Mouse (Mus musculus) cerebellum, adult 9-10 months (tissue): ENCODE measurements around the gene Cnp.
"Not testable (repeated sequence)": the region's sequence is repeated elsewhere in the genome, so short reads cannot be mapped to it uniquely, and the experiment has no call there.

Source experiments
- DNase-seq: peaks from one replicate; pipeline ENCODE4 v3.0.0; 2022

The Cnp gene

GRCm38 (mm10) chr11:100574708-100575483 lies at the start of gene Cnp:
Cnp (plus strand) TSS chr11:100574904.
- DNase-seq: peak; percentile 60

- no peak for DNase-seq
These were observed 49.6 kb upstream of the Cnp start for GRCm38 (mm10) chr11:100524987-100525630.

- no peak for DNase-seq
These were observed 48.5 kb upstream of the Cnp start for GRCm38 (mm10) chr11:100526052-100526816.

DNA sequence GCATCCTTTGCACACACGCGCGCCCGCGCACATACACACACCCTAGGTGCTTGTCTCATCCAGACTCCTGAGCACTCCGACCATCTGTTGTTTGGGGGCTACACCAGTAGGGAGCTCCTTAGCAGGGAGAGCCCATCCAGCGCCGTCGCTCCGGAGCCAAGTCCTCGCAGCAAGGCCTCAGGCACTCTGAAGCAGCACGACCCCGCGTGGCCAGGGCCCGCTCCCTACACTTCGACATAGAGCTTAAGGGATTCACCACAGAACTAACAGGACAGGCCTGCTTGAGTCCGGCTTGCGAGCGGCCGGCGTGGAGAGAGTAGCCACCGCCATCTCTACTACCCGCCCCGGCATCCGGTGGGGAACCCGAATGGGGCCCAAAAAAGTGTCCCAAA lies 47.6 kb upstream of the Cnp start:
- peak; percentile 74 for DNase-seq

- DNase-seq: peak; percentile 99
These were observed 47.0 kb upstream of the Cnp start, which contains the start of gene Acly for GRCm38 (mm10) chr11:100527458-100528374. Acly (minus strand) TSS chr11:100528000.

- DNase-seq: no peak
These were observed 46.1 kb upstream of the Cnp start for GRCm38 (mm10) chr11:100528375-100529165.

GRCm38 (mm10) chr11:100533871-100534270 lies 40.8 kb upstream of the Cnp start:
- DNase-seq: no peak

DNA sequence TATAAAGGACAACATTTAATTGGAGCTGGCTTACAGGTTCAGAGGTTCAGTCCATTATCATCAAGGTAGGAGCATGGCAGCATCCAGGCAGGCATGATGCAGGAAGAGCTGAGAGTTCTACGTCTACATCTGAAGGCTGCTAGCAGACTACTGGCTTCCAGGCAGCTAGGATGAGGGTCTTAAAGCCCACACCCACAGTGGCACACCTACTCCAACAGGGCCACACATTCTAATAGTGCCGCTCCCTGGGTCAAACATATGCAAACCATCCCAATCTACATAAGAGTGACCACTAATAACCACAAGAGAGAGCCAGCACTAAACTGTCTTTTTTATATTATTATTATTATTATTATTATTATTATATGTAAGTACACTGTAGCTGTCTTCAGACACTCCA lies 40.3 kb upstream of the Cnp start:
- DNase-seq: not testable (repeated sequence)

DNA sequence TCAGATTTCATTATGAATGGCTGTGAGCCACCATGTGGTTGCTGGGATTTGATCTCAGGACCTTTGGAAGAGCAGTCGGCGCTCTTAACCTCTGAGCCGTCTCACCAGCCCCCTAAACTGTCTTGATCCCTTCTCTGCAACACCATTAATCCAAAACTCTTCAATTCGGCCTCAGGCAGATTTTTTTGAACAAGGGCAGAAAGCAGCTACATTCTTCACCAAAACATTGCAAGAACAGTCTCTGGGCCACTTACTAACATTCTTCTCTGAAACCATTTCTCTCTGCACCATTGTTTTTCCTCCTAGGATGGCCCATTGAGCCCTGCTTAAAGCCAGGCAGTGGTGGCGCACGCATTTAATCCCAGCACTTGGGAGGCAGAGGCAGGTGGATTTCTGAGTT lies 39.9 kb upstream of the Cnp start:
- not testable (repeated sequence) for DNase-seq

GRCm38 (mm10) chr11:100535996-100536395 lies 38.7 kb upstream of the Cnp start:
- no peak for DNase-seq

DNA sequence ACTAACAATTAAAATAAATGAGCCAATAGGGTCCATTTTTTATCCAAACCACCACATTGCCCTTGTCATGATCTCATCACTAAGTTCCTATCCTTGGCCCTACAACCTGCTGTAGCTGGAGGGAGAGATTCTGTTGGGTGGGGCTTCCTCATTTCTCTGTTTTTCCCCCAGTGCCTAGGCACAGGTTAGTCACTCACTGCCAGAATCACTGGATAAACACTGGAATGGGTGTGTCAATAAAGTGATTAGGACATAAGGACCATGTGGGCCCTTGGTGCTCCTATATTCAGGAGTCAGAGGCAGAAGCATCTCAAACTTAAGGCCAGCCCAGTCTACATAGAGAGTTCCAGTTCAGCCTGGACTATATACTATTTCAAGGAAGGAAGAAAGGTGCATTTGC lies 38.2 kb upstream of the Cnp start:
- no peak for DNase-seq

- no peak for DNase-seq
These were observed 33.7 kb upstream of the Cnp start for GRCm38 (mm10) chr11:100540966-100541365.

DNA sequence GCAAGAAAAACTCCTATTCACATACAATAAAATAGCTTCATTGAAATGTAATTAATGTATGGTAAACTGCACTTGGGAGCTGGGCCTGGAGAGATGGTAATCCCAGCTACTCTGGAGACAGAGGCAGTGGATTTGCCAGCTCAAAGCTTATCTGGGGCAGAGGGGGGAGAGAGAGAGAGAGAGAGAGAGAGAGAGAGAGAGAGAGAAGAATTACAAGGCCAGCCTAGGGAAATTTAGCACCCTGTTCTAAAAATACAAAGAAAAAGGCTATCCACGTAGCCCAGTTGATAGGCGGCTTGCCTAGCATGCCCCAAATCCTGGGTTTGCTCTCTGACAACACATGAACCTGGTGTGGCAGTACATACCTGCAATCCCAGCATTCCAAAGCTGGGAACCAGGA lies 33.1 kb upstream of the Cnp start:
- no peak for DNase-seq

DNA sequence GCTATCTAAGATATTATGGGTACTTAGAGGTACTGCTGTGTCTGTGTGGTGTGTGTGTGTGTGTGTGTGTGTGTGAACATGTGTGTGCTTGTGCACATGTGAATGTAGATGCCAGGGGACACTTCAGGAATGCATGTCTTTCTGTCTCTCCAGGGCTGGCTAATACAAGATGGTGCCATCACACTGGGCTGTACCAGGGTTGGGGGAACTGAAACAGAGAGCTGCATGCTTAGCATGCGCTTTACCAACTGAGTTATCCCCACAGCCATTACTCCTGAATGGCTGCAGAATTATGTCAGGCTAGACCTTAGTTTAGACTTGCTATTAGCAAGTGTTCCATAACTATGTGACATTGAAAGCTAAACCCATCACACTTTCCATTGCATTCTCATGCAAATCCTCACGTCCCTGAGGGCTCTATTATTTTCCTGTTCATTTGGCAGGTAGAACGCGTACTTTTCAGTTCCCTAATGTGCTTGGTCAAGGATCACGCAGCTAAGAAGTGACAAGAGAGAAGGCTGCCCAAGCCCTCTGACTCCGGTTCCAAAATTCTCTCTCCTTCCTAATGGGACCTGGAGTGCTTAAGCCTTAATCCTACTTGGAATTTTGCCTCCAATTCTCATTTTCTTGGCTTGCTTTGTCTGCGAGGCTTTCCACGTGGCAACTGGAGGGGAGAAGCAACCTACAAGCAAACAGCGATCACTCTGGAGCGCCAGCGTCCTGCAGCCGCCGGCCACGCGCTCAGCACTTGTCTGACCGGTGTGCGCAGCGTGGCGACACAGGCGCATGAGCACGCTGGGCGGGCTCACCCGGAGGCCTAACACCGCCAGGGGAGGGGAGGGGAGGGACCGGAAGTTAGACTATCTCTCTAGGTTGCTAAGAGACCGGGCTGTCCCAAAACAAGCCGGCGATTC lies 29.6 kb upstream of the Cnp start, which contains the start of gene Ttc25:
Gene Ttc25 (plus strand): TSS at position 776 of the 914 bp plus-strand sequence.
- DNase-seq: peak; percentile 33

- no peak for DNase-seq
These were observed 29.0 kb upstream of the Cnp start for GRCm38 (mm10) chr11:100545746-100546085.

DNA sequence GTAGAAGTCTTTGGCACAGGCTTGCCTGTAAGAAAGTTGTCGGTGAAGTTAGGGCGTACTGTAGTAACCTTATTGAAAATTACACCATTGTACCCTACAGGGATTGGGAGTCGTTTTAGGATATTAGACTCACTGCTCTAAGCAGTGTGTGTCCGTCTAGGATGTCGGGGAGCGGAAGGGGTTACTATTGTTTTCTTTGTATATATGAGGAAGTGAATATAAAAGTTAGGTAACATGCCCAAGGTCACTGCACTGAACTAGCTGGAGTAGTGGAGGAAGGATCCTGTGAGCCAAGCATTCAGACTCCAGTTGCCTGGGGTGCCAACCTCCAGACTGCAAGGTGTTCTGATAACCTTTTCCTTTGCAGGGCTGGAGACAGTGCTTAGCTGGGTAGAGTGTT lies 27.7 kb upstream of the Cnp start:
- no peak for DNase-seq

DNA sequence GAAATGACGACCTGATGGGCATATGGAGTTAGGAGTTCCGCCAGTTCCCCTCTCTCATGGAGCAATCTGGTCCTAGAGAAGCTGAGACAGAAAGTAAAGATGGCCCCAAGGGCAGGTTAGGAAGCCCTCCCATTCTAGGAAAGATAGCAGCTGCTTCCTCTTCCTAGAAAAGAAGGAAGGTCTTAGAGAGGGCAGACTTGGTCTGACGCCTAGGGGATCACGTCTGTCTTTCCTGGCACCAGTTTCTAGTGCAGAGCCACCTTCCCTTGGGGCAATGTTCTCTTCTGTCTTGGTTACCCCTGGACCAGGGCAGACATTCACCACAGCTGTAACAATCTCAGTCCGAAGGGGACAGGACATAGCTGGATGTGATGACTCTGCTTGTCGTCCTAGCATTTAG lies 26.6 kb upstream of the Cnp start:
- DNase-seq: no peak

DNA sequence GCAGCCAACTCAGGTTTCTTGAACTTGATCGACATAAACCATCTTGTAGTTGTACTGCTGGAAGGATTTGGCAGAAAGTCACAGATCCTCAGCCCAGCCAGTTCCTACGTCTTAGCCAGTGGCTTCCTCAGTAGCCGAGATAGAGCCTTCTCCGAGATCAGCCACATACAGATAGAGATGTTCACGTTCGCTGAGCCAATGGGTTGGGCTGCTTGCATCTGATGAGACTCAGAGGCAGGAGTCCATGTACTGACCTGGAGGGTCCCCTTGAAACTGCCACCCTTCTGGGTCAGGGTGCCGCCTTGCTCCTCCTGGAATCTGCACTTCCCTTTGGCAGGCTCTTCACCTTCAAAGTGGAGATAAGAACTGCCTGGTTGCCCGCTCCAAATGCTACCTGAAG lies 25.2 kb upstream of the Cnp start:
- no peak for DNase-seq

- no peak for DNase-seq
These were observed 24.6 kb upstream of the Cnp start for GRCm38 (mm10) chr11:100550101-100550500.

DNA sequence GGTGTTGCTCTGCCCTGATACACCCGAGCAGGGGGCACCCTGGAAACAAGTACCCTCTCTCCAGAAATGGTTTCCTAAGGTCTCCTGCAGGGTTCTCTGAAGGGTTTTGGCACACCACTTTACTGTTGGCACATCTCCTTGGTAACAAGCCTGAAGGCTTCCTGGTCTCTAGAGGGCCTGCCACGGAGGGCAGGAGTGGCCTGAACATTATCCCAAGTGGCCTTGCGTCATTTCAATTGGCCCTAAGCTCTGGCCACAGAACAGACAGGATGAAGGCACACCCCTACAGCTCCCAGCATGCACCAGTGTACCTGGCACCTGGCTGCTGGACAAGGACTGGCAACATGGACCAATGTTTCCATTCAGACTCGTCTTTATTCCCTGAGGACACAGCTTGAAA lies 21.9 kb upstream of the Cnp start:
- no peak for DNase-seq

DNA sequence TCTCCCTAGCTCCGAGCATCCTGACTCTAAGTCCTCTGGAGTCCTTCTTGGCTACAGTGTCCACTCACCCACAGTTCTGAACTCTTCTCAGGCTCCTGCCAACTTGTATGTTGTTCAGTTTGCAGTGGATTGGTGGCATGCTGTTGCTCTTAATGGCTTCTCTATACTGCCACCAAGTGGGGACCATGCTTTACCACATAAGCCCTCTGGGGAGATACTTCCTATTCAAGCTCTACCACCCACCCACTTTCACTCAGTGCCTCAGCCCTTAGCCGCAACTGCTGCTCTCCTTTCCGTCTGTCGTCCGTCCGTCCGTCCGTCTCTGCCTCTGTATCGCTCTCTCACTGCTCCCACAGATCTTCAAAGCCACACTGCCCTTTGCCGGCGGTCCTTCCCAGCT lies 19.1 kb upstream of the Cnp start:
- peak; percentile 74 for DNase-seq
